Mouse (Mus musculus) layer of hippocampus, adult 11-12 months (tissue): ENCODE measurements around the gene Sparcl1.

ENCODE experiments used
- DNase-seq: peaks from one replicate; pipeline ENCODE4 v3.0.0; 2022; ENCODE audit warnings: low spot score

Sparcl1 gene

DNA sequence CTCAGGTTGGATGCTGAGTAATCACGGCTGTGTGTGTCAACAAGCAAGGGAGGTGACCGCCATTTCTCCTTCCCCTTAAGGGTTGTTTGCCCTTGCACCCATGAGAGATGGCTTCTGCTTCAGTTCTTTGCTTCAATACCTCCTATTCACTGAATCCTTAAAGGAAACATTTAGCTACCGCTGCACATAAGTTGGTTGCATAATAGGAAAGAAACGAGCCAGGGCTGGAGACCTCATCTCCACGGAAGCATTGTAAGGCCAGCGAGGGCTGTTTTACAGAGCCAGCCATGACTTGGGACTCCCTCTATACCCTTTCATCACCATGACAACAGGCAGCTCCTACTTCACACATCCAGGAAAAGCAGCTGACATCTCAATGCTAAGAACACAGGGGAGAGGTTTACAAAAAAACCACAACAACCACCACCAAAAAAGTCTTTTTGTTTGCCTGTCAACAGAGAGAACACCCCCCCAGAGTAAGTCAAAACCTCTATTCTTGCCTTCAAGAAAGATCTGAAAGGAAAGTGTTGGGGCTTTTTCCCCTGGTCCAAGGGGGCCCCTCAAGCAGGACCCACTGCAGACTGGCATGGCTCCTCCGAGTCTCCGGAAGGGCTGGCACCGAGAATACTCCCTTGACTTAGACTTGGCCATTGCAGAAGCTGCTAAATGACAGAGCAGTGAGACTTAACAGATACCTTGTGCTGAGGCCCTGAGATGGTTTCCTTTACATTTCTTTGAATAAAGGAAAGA, 3.2 kb downstream of the Sparcl1 start:
- DNase-seq = peak; percentile 71

DNA sequence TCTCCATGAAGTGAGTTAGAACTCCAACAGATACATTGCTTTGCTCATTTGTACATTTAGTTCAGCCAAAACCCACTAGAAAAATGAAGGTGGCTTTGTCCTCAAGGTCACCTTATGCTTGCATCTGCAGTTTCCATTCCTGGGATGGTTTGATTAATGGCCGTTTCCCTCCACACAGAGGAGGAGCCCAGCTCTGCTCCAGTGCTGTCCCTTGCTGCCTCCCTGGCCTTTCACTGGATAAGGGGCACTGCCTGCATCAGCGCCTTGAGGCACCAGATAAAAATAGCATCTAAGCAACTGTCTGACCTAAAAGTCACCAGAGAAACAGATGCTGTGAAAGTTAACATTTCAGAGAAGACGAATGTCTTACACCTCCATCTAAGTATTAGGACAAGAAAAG, 4.0 kb downstream of the Sparcl1 start:
- no peak for DNase-seq

DNA sequence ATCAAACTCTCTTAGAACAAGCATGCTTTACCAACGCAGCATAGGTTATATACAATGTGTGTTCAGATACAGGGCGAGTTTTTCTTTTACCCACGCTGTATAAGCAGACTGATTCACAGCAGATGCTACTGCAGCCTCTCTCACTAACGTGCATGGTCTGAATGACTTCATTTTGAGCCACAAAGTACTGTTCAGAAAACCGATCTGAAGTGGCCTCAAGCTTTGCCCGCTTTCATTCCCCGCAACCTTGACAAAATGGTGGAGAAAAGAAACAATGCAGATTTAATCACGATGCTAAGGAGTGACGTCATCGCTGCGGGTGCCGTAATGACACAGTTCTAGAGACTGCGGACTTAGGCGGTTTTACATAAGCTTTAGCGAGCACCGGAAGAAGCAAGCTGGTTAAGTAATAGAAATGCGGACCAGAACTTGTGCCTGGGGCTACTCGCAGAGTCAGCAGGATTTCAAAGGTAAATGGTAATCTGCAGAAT, 4.6 kb downstream of the Sparcl1 start:
- DNase-seq = peak; percentile 59

DNA sequence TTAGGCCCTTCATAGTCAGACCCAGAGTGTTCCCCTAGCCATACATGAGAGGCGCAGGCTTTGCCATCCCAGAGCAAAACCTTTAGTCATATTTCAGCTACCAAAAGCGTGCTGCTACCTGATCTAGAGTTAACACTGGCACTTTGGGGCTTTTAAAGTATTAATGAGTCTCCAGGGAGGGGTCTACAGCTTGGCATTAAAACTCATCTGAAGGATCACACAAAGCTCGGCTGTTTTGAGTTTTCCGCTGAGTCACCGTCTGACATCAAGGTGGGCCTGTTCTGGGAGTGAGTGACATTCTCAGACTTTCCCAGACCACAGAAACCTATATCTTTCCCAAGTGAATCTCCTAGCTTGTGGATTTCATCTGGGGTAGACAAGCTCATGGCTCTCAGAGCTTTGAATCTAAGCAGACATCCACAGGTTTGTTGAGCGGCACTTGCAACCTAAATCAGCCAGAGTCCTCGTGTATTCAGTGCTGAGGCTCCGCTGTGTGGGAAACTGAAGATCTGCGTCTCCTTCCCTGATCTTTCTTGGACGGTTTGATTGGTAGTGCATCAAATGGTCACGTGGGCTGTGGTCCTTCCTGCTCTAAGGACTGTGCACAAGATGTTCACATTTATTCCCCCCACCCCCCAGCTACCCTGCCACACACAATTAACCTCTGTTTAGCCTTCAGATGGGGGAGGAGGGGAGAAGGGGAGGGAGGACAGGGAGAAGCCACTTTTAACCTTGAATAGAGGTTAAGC, 5.2 kb downstream of the Sparcl1 start:
- no peak for DNase-seq

DNA sequence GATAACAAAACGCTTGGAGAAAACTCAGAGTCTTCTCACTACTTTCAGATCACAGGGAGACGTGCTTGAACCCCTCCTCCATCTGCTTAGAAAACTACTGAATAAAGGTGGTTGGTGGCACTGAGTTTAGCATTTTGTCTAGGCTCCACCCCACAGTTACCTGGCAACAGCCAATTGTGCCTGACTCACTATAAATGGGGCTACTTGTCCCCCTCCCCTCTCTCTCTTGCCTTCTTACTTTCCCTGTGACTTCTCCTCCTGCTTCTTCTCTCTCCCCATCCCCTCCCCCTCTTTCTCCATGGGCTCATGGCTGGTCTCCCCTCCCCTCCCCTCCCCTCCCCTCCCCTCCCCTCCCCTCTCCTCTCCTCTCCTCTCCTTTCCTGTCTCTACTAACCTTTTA, 9.4 kb downstream of the Sparcl1 start:
- DNase-seq = no peak

DNA sequence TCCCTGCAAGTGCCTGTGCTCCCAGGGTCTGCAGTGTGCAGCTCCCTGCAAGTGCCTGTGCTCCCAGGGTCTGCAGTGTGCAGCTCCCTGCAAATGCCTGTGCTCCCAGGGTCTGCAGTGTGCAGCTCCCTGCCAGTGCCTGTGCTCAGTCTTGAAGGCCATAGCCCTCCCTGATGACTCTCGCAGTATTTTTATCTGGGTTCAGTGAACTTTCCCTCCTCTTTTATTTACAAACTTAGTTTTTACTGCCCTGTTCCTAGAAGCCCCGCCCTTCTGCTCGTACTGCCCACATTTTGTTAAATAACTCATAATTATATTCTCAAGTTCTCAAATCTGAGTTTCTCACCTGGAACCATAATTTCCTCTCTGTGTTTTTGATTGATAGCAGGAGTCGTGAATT, 10.4 kb downstream of the Sparcl1 start:
- no peak for DNase-seq

DNA sequence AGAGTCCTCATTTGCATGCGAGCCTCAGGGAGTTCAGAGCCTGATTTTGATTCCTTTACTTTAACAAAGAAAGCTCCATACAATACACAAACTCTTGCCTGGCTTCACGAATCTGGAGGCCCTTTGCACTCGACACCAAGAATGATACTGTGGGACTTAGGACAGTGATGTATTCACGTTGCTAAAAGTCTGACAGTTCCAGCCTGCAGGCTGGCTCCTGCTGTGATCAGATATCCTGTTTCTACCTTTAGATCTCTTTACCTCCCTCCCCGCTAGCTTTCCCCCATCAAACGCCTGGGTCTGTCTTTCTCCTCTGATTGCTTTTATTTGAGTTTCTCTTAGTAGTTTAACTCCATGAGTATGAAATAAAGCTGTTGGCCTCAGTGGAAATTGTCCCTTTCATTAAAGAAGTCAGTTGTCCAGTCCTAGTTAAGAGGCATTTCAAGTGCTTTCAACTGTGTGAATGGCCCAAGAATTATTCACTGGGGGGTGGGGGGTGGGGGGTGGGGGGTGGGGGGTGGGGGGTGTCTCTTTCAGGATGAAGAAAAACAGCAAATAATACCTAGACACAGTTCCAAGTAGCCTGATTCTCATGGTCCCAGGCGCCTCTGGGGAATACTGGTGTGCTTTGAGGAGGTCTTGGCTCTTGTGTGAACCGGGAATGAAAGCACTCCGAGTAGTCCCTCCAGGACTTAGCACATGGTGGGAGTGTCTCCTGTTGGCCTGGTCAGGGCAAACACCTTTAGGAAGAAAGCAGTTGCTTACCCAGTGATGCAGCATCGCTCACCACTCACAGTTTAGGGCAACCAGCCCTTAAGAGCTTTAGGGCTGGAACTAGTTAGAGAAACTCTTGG, 11.6 kb downstream of the Sparcl1 start:
- no peak for DNase-seq

DNA sequence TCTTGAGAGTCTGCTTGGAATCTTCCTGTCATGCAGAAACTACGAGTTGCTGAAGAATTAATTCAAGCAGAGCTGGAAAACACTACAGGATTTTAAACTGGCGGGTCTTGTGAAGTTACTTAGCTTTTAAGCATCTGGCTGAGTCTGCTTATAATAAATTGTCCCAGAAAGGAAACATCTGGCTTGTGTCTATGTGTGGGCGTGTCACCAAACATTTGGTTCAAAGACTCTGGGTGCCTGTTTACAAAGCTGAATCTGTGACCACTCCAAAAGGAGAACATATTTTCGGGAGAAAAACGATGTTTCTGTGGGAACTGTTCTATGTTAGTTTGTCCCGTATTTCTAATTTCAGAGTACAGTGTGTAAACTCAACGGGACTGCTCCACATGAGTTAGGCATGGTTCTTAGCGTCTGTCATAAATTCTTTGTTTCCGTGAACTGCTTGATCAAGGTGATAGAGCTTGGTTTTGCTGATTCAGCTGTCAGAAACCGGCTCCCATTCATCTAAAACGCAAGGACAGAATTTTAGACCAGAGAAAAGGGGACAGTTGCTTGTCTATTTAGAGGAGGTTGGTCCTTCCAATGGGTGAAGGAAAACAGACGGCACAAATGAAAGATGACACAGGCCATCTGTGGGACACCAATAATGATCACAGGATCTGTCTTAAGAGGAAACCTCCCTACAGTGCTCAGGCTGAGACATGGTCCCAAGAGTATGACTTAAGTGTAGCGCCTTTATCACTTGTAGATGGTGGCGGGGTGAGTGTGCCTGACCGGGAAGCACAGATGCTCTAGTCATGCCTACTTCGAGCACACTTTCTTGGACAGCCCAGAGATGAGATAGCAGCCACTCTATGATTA, 17.2 kb downstream of the Sparcl1 start:
- DNase-seq = no peak

DNA sequence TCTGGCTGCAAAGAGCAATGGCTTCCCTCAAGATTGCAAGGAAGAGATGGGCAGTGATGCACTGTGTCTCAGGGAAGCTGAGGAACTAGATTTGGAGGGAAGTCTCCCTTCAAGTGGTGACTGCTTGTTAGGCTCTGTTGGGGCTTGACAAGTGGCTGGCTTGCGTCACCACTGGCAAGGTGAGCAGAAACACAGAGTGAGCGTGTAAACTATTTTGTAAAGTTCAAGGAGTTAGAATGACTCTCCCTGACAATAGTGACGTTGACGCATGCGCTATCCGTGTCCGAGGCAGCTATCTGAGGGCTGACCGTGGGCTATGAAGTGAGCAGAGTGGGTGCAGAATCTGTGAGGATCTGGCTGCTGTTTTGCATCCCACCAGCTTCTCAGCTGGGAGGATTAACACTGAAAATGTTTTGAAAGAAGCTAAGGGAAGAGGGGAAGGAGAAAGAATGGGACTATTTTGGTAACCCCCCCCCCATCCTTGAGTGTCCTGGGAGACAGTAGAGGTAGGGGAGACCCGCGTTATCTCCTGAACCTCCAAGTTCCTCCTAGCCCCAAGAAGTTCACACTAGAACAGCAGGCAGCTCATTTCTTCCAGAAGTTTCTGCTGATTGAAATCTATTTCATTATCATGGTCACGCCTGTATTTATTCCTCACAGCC, 18.0 kb downstream of the Sparcl1 start:
- no peak for DNase-seq

DNA sequence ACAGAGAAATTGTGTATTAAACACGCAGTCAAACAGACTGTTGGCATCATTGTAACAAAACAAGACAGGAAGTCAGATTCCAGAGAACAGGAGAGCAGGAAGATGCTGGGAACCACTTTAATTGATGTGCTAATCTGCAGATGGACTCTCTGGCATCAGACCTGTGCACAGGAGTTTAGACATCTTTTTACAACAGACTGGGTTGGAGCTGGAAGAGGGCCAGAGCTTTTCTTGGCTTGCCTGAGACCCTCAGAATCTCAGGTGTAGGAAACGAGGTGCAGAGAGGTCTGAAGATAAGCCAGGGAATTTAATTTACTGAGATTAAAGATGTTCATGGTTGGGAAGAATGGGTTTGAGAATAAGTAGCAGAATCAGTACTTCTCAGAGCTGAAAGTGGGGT, 23.8 kb downstream of the Sparcl1 start:
- DNase-seq = no peak

DNA sequence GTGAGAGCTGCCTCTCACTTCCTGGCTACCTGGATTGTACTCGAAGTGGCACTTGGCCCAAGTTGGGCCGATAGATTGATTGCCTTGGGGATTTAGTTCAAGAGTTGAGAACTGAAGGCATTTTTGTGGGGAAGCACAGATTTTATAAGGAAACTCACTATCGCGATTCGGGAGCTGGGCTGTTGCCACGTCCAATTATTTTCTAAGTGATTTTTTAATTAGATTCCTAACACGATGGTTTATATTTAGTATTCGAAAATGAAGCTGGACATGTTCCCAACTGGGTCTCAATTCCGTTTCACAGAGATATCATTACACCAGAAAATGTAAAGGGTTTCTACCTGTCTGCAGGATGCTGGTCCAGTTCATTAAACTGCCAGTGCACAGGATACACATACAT, 28.2 kb downstream of the Sparcl1 start:
- DNase-seq = no peak

DNA sequence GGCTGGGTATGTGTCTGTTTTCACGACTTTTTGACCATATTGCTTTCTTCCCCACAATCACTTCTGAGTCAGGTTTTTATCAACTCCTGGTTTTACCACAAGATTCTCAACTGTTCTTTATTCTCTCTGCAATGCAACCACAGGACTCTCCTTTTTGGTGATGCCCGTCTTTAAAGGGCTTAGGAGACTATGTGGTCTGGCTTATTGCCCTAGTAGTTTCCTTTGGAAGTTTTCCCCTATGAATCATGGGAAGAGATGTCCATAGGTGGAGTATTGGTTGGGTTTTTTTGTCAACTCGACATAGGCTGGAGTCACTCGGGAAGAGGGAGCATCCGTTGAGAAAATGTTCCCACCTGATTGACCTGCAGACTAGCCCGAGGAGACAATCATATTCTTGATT, 32.8 kb downstream of the Sparcl1 start:
- DNase-seq = no peak

DNA sequence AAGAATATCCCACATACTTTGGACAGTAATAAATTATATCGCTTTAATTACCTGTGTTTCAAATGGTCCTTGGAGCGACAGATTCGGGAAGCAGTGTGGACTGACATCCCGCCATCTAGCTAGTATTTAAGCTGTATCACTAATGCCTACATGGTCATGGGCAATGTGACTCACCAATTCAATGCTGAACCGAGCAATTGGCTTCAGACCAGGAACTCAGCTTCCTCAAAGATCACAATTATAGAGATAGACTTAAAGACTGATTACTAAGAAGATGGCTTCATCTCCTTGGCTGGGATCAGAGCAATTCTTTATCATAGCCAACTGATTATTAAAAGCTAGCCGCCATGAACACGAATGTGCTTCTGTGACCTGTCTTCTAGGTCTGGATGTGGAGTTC, 36.0 kb downstream of the Sparcl1 start, which contains the start of gene Gm17660:
Gene Gm17660, minus strand, starts transcription at position 101 of the 400 bp plus-strand sequence.
- no peak for DNase-seq

DNA sequence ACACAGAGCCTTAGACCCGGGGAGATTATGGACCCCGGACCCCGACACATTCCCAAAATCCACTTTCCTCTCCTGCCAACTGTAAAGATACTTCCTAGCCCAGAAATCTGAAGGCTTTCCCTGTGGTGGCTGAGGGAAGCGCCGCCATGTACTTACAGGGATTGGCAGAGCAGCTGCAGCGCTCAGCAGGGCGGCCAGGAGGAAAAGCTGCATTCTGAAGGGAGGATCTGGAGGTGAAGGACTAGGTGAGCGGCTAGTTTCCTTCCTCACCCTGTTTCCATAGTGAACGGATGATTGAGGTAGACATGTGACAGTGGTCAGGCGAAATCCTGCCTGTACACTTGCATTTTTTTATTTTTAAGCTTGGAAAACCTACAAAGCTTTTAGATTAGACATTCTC, 37.2 kb downstream of the Sparcl1 start:
- DNase-seq = no peak

DNA sequence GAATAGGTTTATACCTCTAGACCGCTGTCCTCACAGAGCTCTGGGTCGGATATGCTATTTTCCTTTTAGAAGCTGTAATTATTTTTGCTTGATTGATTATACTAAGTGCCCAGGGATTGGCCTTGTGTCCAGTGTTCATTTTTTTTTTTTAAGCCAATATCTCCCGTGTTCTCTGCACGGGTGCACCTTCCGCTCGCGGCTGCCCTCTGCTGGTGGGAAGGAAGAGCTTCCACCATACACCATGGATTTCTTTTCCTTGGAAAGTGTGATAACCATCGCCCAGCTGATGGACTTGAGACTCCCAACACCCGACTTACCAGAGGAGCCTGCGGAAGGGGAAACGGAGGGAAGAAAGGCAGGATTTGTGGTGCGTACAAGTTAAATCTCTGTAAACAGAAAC, 39.1 kb downstream of the Sparcl1 start:
- DNase-seq = no peak

DNA sequence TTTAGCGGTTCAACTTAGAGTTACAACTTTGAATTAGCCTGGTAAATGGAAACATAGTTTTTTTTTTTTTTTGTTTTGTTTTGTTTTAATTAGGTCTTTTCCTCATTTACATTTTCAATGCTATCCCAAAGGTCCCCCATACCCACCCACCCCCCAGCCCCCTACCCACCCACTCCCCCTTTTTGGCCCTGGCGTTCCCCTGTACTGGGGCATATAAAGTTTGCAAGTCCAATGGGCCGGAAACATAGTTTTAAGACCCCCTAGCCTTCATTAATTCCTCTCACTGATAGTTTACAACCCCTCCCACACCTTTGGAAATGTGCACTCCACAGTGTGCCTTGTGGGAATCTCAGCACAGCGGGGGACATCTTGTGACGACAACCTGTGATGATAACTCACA, 39.9 kb downstream of the Sparcl1 start:
- DNase-seq = no peak

DNA sequence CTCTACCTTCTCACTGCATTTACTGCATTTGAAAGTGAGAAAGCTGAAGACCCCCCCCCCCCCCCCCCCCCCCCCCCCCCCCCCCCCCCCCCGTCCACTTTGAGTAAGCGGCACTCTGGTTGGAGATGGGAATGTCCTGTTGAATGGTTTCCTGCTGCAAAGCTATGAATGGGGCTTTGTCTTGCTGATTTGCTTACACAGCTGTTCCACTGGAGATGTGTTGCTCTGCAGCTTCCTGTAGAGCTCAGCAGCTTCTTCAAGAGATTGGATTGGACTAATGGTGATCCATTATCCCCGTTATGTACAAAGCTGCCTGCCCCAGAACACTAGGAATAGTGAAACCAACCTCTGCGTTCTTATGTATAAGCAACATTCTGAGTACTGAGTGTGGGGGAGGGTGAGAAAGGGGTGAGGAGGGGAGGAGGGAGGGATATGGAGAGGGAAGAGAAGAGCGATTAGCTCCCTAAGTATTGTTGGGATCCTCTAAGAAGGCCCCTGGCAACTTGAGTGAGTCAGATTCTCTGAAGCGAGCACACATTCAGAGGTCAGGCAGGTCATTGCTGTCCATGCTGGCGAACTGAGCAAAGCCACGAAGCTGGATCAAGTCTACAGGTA, 41.2 kb downstream of the Sparcl1 start:
- no peak for DNase-seq

DNA sequence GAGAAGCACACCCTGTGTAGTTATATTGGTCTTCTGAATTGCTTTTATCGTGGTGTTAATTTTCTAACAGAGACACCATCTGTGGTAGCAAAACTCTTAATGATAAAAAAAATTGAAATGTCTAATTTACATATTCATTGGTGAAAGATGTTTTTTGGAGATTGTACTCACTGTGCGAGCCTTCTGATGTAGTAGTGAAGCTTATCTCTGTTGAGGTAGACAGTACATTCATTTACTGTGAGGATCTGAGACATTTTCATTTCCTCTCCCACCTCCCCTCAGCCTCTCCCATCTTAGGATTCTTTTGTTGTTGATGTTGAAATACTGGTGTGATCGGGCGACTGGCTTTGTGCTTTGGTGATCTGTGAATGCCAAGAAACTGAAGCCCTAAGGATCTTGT, 42.5 kb downstream of the Sparcl1 start:
- DNase-seq = no peak

DNA sequence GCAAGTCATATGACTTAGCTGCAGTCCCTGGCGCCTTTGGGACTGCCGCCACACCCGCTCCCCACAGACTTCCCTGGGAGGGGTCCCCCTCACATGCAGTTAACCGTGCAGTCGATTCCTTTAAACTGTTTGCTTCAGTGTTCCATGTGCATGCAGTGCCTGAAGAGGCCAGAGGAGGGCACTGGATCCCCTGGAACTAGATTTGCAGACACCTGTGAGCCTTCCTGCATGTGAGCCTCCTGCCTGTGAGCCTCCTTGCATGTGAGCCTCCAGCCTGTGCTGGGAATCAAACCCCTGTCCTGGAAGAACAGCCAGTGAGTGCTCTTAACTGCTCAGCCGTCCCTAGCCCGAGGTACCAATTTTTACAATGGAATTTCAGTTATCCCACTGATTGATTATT, 44.8 kb downstream of the Sparcl1 start:
- DNase-seq = no peak

DNA sequence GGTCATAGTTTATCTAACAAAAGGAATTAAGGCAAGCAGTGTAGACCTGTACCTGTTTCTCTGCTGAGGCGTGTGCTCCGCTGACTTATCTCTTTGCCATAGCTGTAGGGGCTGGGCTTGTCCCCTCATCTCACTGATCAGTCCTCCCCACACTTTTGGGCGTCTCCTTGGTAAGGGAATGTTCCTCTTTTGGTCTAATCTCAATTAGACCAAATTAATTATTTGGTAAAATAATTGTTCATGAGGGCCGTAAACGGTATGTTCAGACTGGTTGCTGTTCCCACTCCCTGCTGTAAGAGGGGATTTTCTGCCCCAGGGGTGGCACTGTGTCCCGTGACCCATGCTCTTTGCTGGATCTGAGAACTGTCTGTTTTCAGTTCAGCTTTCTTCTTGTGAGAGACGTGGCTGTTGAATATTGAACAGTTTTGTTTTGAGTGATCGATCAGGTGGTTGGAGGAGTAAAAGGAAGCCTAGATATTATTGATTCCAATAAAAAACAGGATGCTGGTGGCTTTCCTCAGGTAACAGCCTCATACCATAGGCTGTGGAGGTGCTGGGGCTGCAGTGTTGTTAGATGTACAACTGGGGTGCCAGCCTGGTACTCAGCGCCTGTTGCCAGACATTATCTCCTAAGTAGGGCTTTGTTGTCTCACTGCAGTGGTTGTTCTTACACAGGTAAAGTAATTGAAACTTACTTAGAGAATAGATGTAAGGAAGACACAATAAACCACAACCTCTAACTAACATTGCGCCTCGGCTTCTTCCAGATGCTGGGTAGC, 50.6 kb downstream of the Sparcl1 start:
- DNase-seq = no peak
